Mouse (Mus musculus): Measurements from ENCODE around the gene Tmcc3. TPM values are rescaled to one million over a fixed set of nuclear protein-coding genes. Genes with fewer than 3 reads are reported as not detected.
A peak's percentile ranks its signal among the peaks of the same experiment; 100 is the strongest.

Tmcc3 gene
- polyA plus RNA-seq, 1 experiment from 2014 or later: 7.5 TPM

DNA sequence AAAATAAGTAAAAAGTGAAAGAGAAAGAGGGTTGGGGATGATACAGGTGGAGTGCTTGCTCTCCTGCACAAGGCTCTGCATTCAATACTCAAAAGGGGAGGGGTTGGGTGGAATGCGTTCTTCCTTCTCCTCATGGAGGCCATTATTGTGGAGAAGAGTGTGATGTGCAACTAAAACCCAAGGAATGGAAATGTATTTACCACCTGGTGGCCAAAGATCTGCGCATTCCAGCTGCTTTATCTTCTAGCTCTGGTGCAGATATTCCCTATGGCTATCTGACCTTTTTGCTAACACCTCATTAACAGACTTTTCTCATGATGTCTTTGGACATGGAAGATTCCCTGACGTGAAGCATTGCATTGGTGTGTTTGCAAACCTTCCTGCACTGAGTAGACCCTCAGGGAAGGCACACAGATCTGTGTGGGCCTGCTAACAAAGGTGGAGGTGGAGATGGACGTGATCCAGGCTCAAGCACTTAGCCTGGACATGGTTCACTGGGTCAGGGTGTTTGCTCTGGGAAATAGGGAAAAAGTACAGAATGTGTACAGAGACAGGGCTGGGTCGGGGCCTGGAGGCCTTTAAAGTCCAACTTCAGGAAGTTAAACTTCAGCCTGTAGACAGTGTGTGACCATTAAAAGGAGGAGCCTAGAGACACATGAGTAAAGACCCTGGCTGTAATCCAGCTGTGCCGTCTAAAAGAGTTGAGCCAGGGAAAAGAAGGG lies 245.8 kb downstream of the Tmcc3 start:
- H3K4me1 ChIP-seq (replicated peaks): no peaks in the 10 kb centered on the region
- 82% methylated on average over 6 of the region's 6 CpGs for WGBS
- no peaks in the 10 kb centered on the region for H3K9me3 ChIP-seq
- ATAC-seq (ENCODE audit: low FRiP score): no peak
- H3K27me3 ChIP-seq: no peaks in the 10 kb centered on the region
- no peak overlapping the region for H3K9ac ChIP-seq
- no peak overlapping the region for H3K27ac ChIP-seq
- no peak overlapping the region for H3K4me3 ChIP-seq
- no peaks in the 10 kb centered on the region for H3K36me3 ChIP-seq
- H3K4me2 ChIP-seq: no peak overlapping the region

DNA sequence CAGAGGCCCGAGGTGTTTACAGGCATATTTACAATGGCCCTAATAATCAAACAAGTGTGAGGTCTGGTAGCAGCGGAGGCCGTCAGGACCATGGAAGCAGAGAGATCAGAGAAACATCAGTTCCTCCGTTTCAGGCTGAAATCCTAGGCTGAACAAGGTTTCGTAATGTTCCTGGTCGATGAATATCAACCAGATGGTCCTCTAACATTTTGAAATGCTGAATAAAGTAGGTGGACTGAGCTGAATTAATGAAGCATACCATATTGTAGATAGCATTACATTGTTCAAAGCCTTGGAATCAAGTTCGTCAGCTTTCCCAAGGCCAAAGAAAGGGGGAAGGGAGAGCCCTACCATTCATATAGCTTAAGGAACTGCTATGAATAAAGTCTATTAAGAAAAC lies 247.1 kb downstream of the Tmcc3 start:
- H3K36me3 ChIP-seq: no peaks in the 10 kb centered on the region
- no peak overlapping the region for H3K9ac ChIP-seq
- H3K27me3 ChIP-seq: no peaks in the 10 kb centered on the region
- 89% methylated on average over 7 of the region's 7 CpGs for WGBS
- no peak for ATAC-seq (ENCODE audit: low FRiP score)
- H3K27ac ChIP-seq: no peak overlapping the region
- no peak overlapping the region for H3K4me2 ChIP-seq
- no peak overlapping the region for H3K4me3 ChIP-seq
- no peaks in the 10 kb centered on the region for H3K9me3 ChIP-seq
- no peaks in the 10 kb centered on the region for H3K4me1 ChIP-seq (replicated peaks)

DNA sequence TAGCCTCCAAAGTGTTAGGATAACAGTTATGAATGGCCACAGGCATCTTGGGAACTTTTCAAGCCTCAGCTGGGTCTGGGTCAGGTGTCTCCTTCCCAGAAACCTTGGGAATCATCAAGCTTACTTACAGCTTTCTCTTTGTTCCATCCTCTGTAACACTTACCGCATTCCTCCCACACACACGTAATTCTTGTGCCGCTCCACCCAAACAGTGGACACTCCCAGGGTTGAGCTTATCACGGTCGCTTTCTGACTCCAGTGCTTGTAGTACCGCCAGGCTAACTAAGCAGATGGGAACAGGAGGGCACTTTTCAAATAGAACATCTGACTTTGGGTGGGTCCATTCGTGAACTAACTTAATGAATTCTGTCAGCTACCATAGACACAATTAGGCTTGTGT lies 249.6 kb downstream of the Tmcc3 start:
- no peak overlapping the region for H3K9ac ChIP-seq
- no peak for ATAC-seq (ENCODE audit: low FRiP score)
- peaks cover 8% of the 10 kb centered on the region; the same call in 1 of the 2 replicates for H3K4me1 ChIP-seq (replicated peaks)
- no peak overlapping the region for H3K4me2 ChIP-seq
- H3K36me3 ChIP-seq: no peaks in the 10 kb centered on the region
- no peaks in the 10 kb centered on the region for H3K27me3 ChIP-seq
- H3K9me3 ChIP-seq: no peaks in the 10 kb centered on the region
- H3K4me3 ChIP-seq: no peak overlapping the region
- WGBS: 71% methylated on average over 7 of the region's 7 CpGs
- no peak overlapping the region for H3K27ac ChIP-seq

DNA sequence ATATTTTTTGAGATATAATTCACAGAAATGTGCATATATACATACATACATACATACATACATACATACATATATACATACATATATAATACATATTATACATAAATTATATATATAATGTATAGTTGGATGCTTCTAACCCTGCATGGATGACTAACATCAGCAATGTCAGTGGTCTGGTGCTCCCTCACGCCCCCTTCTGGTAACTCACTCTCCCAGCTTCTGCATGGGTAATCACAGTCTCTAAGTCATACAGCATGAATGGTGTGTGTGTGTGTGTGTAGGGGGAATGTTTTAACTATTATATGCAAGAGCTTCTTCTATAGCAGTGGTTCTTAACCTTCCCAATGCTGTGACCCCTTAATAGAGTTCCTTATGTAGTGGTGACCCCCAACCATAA lies 250.4 kb downstream of the Tmcc3 start:
- no peak overlapping the region for H3K9ac ChIP-seq
- ATAC-seq (ENCODE audit: low FRiP score): no peak

DNA sequence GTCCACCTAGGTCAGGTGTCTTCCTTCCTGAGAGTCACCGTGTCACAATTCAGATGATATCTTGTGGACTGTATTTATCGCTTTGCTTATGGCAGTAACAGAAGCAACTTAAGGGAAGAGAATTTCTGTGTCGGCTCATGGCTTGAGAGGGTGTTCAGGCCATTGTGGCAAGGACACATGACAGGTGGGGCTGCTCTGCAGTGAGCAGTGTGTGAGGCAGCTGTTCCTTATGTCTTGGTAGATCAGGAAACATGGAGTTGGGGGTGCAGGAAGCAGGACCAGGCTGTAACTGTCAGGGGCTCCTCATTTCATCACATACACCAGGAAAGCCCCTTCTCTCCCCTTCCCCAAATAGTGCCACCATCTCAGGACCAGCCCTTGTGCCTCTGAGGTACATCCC lies 251.2 kb downstream of the Tmcc3 start:
- Histone ChIP-seq H3K27ac (no peak overlapping the region), H3K4me3 (no peak overlapping the region), H3K36me3 (no peaks in the 10 kb centered on the region), H3K9me3 (no peaks in the 10 kb centered on the region), H3K9ac (no peak overlapping the region), H3K4me2 (no peak overlapping the region), H3K27me3 (no peaks in the 10 kb centered on the region), H3K4me1 (replicated peaks) (peaks cover 16% of the 10 kb centered on the region; the same call in 1 of the 2 replicates)
- ATAC-seq (ENCODE audit: low FRiP score): no peak
- 92% methylated on average over 3 of the region's 3 CpGs for WGBS

More for the DNA sequence above, 250.4 kb downstream of the Tmcc3 start:
- H3K36me3 ChIP-seq: no peaks in the 10 kb centered on the region
- no peaks in the 10 kb centered on the region for H3K27me3 ChIP-seq
- H3K4me3 ChIP-seq: no peak overlapping the region
- peaks cover 13% of the 10 kb centered on the region; the same call in 1 of the 2 replicates for H3K4me1 ChIP-seq (replicated peaks)
- no peaks in the 10 kb centered on the region for H3K9me3 ChIP-seq
- H3K4me2 ChIP-seq: no peak overlapping the region
- no peak overlapping the region for H3K27ac ChIP-seq
- WGBS: 30% methylated on average over 1 of the region's 1 CpGs

DNA sequence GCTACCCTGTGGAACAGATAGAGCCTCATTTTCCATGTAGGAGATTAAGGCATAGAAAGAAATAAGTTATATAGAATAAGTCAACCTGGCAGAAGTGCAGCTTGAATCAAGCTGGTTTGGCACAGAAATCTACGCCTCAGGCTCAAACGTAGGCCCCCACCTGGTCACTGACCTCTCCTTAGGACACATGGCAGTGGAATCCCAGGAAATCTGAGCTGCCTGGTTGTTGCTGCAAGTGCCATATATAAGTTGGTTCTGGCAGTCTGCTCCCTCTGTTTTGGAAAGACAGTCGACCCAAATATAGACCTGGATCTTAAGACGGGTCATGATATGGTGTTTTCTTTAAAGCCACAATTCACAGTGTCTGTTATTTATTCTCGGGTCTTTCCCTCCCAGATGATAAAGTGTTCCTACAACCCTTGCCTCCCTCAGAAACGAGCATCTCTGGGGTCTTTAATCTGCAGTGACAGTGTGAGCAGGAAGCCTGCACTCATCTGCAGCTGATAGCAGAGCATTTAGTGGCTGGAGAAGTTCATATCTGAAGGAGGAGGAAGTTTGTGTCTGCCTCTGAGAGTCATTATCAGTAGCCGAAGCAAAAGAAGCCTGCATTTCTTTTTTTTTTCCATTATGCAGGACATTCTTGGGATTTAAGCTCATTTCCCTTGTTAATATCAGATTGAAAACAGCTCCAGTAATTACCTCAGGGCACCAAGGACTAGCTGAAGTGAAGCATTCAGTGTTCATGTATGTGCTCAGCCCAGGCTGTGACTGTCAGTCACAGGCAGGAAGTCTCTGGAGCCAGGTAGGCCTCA lies 253.9 kb downstream of the Tmcc3 start:
- no peaks in the 10 kb centered on the region for H3K27me3 ChIP-seq
- WGBS: 66% methylated on average over 7 of the region's 7 CpGs
- 0 out of 2 replicates have a peak overlapping the region, but pooled peaks have one; percentile 8 for H3K9ac ChIP-seq
- peaks cover 18% of the 10 kb centered on the region; the same call in 1 of the 2 replicates for H3K4me1 ChIP-seq (replicated peaks)
- H3K9me3 ChIP-seq: no peaks in the 10 kb centered on the region
- no peak overlapping the region for H3K4me3 ChIP-seq
- peak overlapping the region; percentile 9; the same call in 1 of the 2 replicates for H3K27ac ChIP-seq
- H3K4me2 ChIP-seq: no peak overlapping the region
- H3K36me3 ChIP-seq: no peaks in the 10 kb centered on the region
- no peak for ATAC-seq (ENCODE audit: low FRiP score)

DNA sequence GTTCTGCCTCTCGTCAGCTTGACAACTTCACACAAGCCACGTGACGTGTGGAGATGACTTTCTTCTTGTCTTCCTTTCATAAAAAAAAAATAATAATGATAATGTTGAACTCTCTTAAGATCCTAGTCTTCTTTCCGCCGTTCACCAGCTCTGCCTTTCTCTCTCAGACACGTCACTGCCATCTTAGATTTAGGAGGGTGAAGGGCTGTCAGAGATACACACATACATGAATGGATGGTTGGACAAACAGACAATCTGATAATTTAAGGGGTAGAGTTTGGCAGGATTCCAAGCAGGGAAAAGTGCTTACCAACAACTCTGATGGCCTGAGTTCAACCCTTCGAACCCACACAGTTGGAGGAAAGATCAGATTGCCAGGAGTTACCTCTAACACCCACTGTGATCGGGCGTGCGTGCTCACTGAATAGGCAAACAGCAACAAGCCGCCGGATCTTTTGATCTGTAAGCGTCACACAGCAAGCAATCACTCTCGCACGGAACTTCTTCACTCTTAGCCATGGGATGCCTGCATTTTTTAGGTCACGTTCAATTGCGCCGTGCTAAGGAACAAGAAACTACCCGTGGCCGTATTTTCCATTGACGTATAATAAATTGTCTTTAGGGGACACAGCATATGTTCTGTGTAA lies 254.6 kb downstream of the Tmcc3 start:
- Histone ChIP-seq H3K9ac (0 out of 2 replicates have a peak overlapping the region, but pooled peaks have one; percentile 8), H3K4me1 (replicated peaks) (peaks cover 18% of the 10 kb centered on the region; the same call in 1 of the 2 replicates), H3K9me3 (no peaks in the 10 kb centered on the region), H3K36me3 (no peaks in the 10 kb centered on the region), H3K4me3 (no peak overlapping the region), H3K27ac (no peak overlapping the region), H3K4me2 (no peak overlapping the region), H3K27me3 (no peaks in the 10 kb centered on the region)
- 53% methylated on average over 21 of the region's 21 CpGs for WGBS
- no peak for ATAC-seq (ENCODE audit: low FRiP score)

DNA sequence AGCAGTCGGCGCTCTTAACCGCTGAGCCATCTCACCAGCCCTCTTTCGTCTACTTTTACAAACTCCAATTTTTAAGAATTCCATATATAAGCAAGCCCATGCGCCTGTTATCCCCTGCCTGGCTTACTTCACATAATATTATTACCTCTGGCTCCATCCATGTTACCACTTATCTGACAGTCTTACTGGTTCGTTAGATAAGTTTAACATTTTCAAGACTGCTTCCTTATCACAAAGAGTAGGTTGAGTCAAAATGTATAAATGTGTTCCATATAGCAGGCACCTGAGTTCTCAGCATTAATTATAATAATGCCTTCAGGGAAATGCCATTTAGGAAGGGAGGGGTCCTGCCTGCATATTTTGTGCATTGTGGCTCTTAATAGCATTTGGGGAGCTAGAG lies 255.5 kb downstream of the Tmcc3 start:
- ATAC-seq (ENCODE audit: low FRiP score): no peak
- 99% methylated on average over 6 of the region's 6 CpGs for whole genome bisulfite sequencing

DNA sequence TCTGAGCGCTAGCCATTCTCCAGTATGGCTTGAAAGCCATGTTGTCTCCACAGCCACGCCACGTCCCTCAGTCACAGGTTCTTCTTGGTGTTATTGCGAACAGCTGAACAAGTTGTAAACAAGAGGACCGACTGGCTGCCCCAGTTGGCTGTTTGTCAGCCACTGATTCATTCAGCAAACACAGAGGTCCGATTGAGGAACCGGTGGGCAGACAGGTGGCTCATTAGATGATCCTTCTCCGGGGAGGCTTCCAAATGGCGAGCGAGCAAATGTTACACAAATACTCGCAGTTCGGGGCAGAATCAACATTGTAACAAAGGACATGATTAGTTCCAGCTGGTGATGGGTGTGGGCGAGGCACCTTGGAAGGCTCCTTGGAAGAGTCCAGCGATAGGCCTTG lies 256.2 kb downstream of the Tmcc3 start:
- Histone ChIP-seq H3K9ac (no peak overlapping the region), H3K4me1 (replicated peaks) (peaks cover 21% of the 10 kb centered on the region; the same call in 1 of the 2 replicates), H3K4me2 (no peak overlapping the region), H3K9me3 (no peaks in the 10 kb centered on the region), H3K36me3 (no peaks in the 10 kb centered on the region), H3K4me3 (no peak overlapping the region), H3K27me3 (no peaks in the 10 kb centered on the region), H3K27ac (no peak overlapping the region)
- no peak for ATAC-seq (ENCODE audit: low FRiP score)
- WGBS: 64% methylated on average over 14 of the region's 14 CpGs

More for the DNA sequence above, 255.5 kb downstream of the Tmcc3 start:
- no peaks in the 10 kb centered on the region for H3K9me3 ChIP-seq
- no peak overlapping the region for H3K4me2 ChIP-seq
- no peak overlapping the region for H3K4me3 ChIP-seq
- H3K27me3 ChIP-seq: no peaks in the 10 kb centered on the region
- H3K27ac ChIP-seq: no peak overlapping the region
- H3K4me1 ChIP-seq (replicated peaks): peaks cover 18% of the 10 kb centered on the region; the same call in 1 of the 2 replicates
- no peak overlapping the region for H3K9ac ChIP-seq
- H3K36me3 ChIP-seq: no peaks in the 10 kb centered on the region

DNA sequence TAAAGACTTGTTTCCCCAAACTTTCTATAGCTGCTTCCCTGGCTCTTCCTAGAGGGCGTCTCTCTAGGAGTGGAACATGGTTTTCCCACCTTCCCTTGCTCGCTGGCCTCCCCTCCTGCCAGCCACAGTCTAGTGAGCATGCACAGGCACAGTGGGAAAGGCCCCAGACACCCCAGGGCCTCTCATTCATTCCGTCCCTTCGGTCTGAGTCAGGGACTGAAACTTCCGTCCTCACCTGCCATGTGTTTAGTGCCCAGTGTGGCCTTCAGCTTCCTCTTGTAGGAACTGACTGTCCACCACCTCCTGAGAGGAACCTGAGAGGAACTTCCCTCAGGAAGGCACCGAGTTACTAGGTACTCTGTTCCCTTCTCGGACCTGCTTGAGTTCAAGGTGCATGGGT lies 257.1 kb downstream of the Tmcc3 start:
- Histone ChIP-seq H3K9me3 (no peaks in the 10 kb centered on the region), H3K27ac (no peak overlapping the region), H3K4me1 (replicated peaks) (peaks cover 21% of the 10 kb centered on the region; the same call in 1 of the 2 replicates), H3K9ac (no peak overlapping the region), H3K36me3 (no peaks in the 10 kb centered on the region), H3K27me3 (no peaks in the 10 kb centered on the region), H3K4me3 (no peak overlapping the region), H3K4me2 (no peak overlapping the region)
- 83% methylated on average over 7 of the region's 7 CpGs for WGBS
- ATAC-seq (ENCODE audit: low FRiP score): no peak

DNA sequence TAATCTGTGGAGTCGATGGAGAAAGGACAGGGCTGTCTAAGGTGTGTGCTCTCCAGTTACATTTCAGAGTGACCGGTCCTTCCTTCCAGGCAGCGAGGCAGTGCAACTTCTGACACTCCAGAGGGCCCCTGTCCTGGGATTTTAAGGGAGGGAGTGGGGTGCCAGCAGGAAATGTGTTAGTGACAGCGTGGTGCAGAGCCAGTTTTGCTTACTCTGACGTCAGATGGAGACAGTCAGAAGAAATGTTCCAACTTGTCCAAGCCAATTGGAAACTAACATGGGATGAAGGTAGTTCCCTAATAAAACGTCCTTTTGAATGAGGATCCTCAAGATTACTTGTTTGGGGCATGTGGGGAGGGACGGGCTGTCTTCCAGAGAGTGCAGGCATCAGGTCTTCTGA lies 258.0 kb downstream of the Tmcc3 start:
- H3K9ac ChIP-seq: no peak overlapping the region
- peaks cover 21% of the 10 kb centered on the region; the same call in 1 of the 2 replicates for H3K4me1 ChIP-seq (replicated peaks)
- no peak overlapping the region for H3K4me2 ChIP-seq
- no peaks in the 10 kb centered on the region for H3K27me3 ChIP-seq
- no peaks in the 10 kb centered on the region for H3K36me3 ChIP-seq
- H3K9me3 ChIP-seq: no peaks in the 10 kb centered on the region
- H3K4me3 ChIP-seq: no peak overlapping the region
- 88% methylated on average over 7 of the region's 7 CpGs for WGBS
- no peak overlapping the region for H3K27ac ChIP-seq
- no peak for ATAC-seq (ENCODE audit: low FRiP score)

DNA sequence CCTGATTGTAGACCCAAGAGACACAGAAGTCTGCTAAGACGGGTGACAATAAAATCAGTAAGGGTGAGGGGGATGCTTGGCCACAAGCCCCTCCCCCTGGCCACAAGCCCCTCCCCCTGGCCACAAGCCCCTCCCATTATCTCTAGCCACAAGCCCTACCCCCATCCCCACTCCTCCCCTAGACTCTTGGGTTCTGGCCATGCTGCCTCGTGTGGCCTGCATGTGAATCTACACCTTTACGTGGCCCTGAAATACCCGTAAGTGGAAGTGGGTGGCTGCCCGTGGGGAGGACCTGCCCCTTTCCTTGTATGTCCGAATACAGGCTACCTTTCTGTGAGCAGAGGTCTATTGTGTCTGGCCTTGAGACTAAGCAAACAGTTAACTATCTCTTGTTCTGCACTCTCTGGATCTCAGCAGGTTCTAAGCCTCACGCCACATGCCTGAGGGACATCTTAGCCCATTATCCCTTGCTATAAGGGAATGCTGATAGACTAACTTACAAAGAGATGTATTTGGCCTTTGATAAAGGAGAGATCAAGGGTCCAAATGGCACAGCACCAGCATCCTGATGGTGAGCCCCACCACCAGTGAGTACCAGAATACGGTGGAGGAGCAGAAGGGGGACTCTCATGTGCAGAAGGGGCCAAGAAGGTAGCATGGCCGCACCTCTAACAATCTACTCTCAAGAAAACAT lies 260.3 kb downstream of the Tmcc3 start:
- peaks cover 8% of the 10 kb centered on the region; the same call in 1 of the 2 replicates for H3K4me1 ChIP-seq (replicated peaks)

More for the DNA sequence above, 260.3 kb downstream of the Tmcc3 start:
- 87% methylated on average over 9 of the region's 9 CpGs for WGBS
- Histone ChIP-seq H3K27ac (no peak overlapping the region), H3K27me3 (no peaks in the 10 kb centered on the region), H3K4me3 (no peak overlapping the region), H3K36me3 (no peaks in the 10 kb centered on the region), H3K9me3 (no peaks in the 10 kb centered on the region), H3K9ac (no peak overlapping the region), H3K4me2 (no peak overlapping the region)
- no peak for ATAC-seq (ENCODE audit: low FRiP score)

All from hindbrain, embryonic 13.5 days (tissue).